Mouse (Mus musculus) limb, embryonic 14.5 days (tissue): ENCODE measurements around the gene Col9a1. TPM values are rescaled to one million over a fixed set of nuclear protein-coding genes. Genes with fewer than 3 reads are reported as not detected.
A peak's percentile ranks its signal among the peaks of the same experiment; 100 is the strongest.

Source experiments
- ATAC-seq: fragments of 200-750 bp; cut with Nextera tagmentation; 2 replicates; pipeline ENCODE4 v1.8.0; 2017; ENCODE audit warnings: low read depth, moderate number of reproducible peaks, moderate TSS enrichment; ENCODE audit not compliant: low FRiP score
- DNase-seq: peaks from one replicate; pipeline ENCODE4 v3.0.0-alpha.2; 2015; ENCODE audit warnings: low spot score
- H3K27ac ChIP-seq: fragments of 300-500 bp; sonication (generic); replicated peaks from 2 replicates; pipeline ENCODE4 v1.5.1; 2014; ENCODE audit warnings: low read depth, mild to moderate bottlenecking, low read length, moderate library complexity, mixed read lengths
- H3K27me3 ChIP-seq: fragments of 300-500 bp; sonication (generic); 2 replicates; pipeline ENCODE4 v1.6.1; 2014; ENCODE audit warnings: low read length, mixed read lengths; ENCODE audit not compliant: control insufficient read depth, insufficient read depth
- H3K36me3 ChIP-seq: fragments of 300-500 bp; sonication (generic); 2 replicates; pipeline ENCODE4 v1.6.1; 2014; ENCODE audit warnings: mild to moderate bottlenecking, low read length, moderate library complexity, mixed read lengths; ENCODE audit not compliant: control insufficient read depth, insufficient read depth
- H3K4me1 ChIP-seq: fragments of 300-500 bp; sonication (generic); 2 replicates; pipeline ENCODE4 v1.6.1; 2014; ENCODE audit warnings: antibody characterized with exemption, low read length, mixed read lengths; ENCODE audit not compliant: control insufficient read depth, insufficient read depth
- H3K4me2 ChIP-seq: fragments of 300-500 bp; sonication (generic); replicated peaks from 2 replicates; pipeline ENCODE4 v1.6.1; 2014; ENCODE audit warnings: low read depth, mild to moderate bottlenecking, low read length, moderate library complexity; ENCODE audit not compliant: severe bottlenecking
- H3K4me3 ChIP-seq: fragments of 300-500 bp; sonication (generic); replicated peaks from 2 replicates; pipeline ENCODE4 v1.5.1; 2014; ENCODE audit warnings: low read length
- H3K9ac ChIP-seq: fragments of 300-500 bp; sonication (generic); 2 replicates; pipeline ENCODE4 v1.6.1; 2014; ENCODE audit warnings: mild to moderate bottlenecking, low read depth, low read length, moderate library complexity; ENCODE audit not compliant: severe bottlenecking
- H3K9me3 ChIP-seq: fragments of 300-500 bp; sonication (generic); 2 replicates; pipeline ENCODE4 v1.6.1; 2016; ENCODE audit warnings: low read length; ENCODE audit not compliant: control insufficient read depth
- POLR2A ChIP-seq: fragments of 200-500 bp; IDR thresholded peaks from 2 replicates; pipeline ENCODE4 v1.8.0; 2012; ENCODE audit warnings: inconsistent platforms, mild to moderate bottlenecking, moderate library complexity, borderline replicate concordance; ENCODE audit not compliant: insufficient read depth, insufficient read length; ENCODE audit errors: extremely low read depth
- WGBS: fragments of 180-500 bp; shearing (Covaris S2); extraction: QIAGEN DNeasy Blood & Tissue Kit; methylation state at CpG from one replicate; pipeline ENCODE4 v1.1.7; 2014; 5-methylcytosine and 5-hydroxymethylcytosine counted together
- polyA plus RNA-seq, 2 experiments: library from polyadenylated mRNA; depleted of rRNA in 1 of 2; stranded (reverse) in 1 of 2; unstranded in 1 of 2; fragments of >200 nt; fragmentation: Nextera tagmentation in 1 of 2; extraction: Ambion mirVana in 1 of 2; gene quantifications; 2 replicates each; pipeline versions ENCODE4 v1.2.1 to v1.2.3; 2012 to 2014

The Col9a1 gene
- polyA plus RNA-seq, 2 experiments, result 139 to 268 TPM

GRCm38 (mm10) chr1:24222981-24223612 is 45.7 kb downstream of the Col9a1 start:
- no peaks in the 10 kb centered on the region for H3K27me3 ChIP-seq
- peaks cover 11% of the 10 kb centered on the region for H3K36me3 ChIP-seq
- TF ChIP-seq POLR2A, result no peak
- no peaks in the 10 kb centered on the region for H3K9me3 ChIP-seq
- H3K4me1 ChIP-seq, result peaks cover 19% of the 10 kb centered on the region; the same call in 1 of the 2 replicates
- no peak overlapping the region for H3K4me3 ChIP-seq
- WGBS, result 83% methylated on average over 8 of the region's 8 CpGs
- no peak for ATAC-seq
- no peak overlapping the region for H3K9ac ChIP-seq
- H3K27ac ChIP-seq, result no peak overlapping the region
- DNase-seq, result no peak
- H3K4me2 ChIP-seq, result no peak overlapping the region

- no peaks in the 10 kb centered on the region for H3K27me3 ChIP-seq
- H3K4me1 ChIP-seq, result peaks cover 22% of the 10 kb centered on the region
- peak; percentile 68 for DNase-seq
- ATAC-seq, result peak; percentile 82
- peak overlapping the region; percentile 67 for H3K27ac ChIP-seq
- H3K9me3 ChIP-seq, result no peaks in the 10 kb centered on the region
- no peak overlapping the region for H3K4me2 ChIP-seq
- H3K9ac ChIP-seq, result no peak overlapping the region
- 57% methylated on average over 4 of the region's 4 CpGs for WGBS
- H3K36me3 ChIP-seq, result peaks cover 7% of the 10 kb centered on the region
- TF ChIP-seq POLR2A, result no peak
- H3K4me3 ChIP-seq, result no peak overlapping the region
These were observed 48.6 kb downstream of the Col9a1 start for GRCm38 (mm10) chr1:24225825-24226526.

GRCm38 (mm10) chr1:24226941-24227711 is 49.7 kb downstream of the Col9a1 start:
- ATAC-seq (no peak), DNase-seq (peak; percentile 42)
- no peak for TF ChIP-seq POLR2A
- Histone ChIP-seq H3K4me1 (peaks cover 25% of the 10 kb centered on the region), H3K27me3 (no peaks in the 10 kb centered on the region), H3K9ac (no peak overlapping the region), H3K36me3 (peaks cover 7% of the 10 kb centered on the region), H3K9me3 (no peaks in the 10 kb centered on the region), H3K4me2 (no peak overlapping the region), H3K27ac (0 out of 2 replicates have a peak overlapping the region, but pooled peaks have one; percentile 3), H3K4me3 (no peak overlapping the region)
- WGBS, result 78% methylated on average over 6 of the region's 6 CpGs

GRCm38 (mm10) chr1:24229552-24229951 is 52.1 kb downstream of the Col9a1 start:
- Histone ChIP-seq H3K4me1 (peaks cover 28% of the 10 kb centered on the region), H3K4me3 (no peak overlapping the region), H3K9me3 (no peaks in the 10 kb centered on the region), H3K4me2 (no peak overlapping the region), H3K27ac (0 out of 2 replicates have a peak overlapping the region, but pooled peaks have one; percentile 45), H3K27me3 (no peaks in the 10 kb centered on the region), H3K9ac (no peak overlapping the region), H3K36me3 (peaks cover 5% of the 10 kb centered on the region; the same call in 1 of the 2 replicates)
- ATAC-seq, result no peak
- DNase-seq, result no peak
- 63% methylated on average over 1 of the region's 1 CpGs for WGBS
- no peak for TF ChIP-seq POLR2A

- DNase-seq (no peak), ATAC-seq (peak; percentile 58; the same call in 1 of the 2 replicates)
- H3K27ac ChIP-seq, result peak overlapping the region; percentile 45; the same call in 1 of the 2 replicates
These were observed 53.0 kb downstream of the Col9a1 start for GRCm38 (mm10) chr1:24230428-24230827.

More at GRCm38 (mm10) chr1:24230428-24230827, 53.0 kb downstream of the Col9a1 start:
- no peaks in the 10 kb centered on the region for H3K9me3 ChIP-seq
- TF ChIP-seq POLR2A, result no peak
- H3K4me1 ChIP-seq, result peaks cover 28% of the 10 kb centered on the region
- no peak overlapping the region for H3K4me3 ChIP-seq
- WGBS, result 57% methylated on average over 8 of the region's 8 CpGs
- no peaks in the 10 kb centered on the region for H3K27me3 ChIP-seq
- H3K9ac ChIP-seq, result no peak overlapping the region
- H3K36me3 ChIP-seq, result 0 out of 2 replicates have a peak, but pooled peaks cover 5% of the 10 kb centered on the region
- no peak overlapping the region for H3K4me2 ChIP-seq
